Mouse (Mus musculus) cerebellum, adult 2 months (tissue): ENCODE results near the gene Lypd4.

ENCODE experiments used
- CTCF ChIP-seq: fragments of 200-500 bp; IDR thresholded peaks from 2 replicates; pipeline ENCODE4 v1.5.1; 2011; ENCODE audit warnings: low read depth, mild to moderate bottlenecking, control low read depth, low read length, moderate library complexity, borderline replicate concordance; ENCODE audit not compliant: insufficient read depth
- POLR2A ChIP-seq: fragments of 200-500 bp; IDR thresholded peaks from 2 replicates; pipeline ENCODE4 v1.6.1; 2011; ENCODE audit warnings: low read length, control low read depth, borderline replicate concordance; ENCODE audit not compliant: insufficient read depth

DNA sequence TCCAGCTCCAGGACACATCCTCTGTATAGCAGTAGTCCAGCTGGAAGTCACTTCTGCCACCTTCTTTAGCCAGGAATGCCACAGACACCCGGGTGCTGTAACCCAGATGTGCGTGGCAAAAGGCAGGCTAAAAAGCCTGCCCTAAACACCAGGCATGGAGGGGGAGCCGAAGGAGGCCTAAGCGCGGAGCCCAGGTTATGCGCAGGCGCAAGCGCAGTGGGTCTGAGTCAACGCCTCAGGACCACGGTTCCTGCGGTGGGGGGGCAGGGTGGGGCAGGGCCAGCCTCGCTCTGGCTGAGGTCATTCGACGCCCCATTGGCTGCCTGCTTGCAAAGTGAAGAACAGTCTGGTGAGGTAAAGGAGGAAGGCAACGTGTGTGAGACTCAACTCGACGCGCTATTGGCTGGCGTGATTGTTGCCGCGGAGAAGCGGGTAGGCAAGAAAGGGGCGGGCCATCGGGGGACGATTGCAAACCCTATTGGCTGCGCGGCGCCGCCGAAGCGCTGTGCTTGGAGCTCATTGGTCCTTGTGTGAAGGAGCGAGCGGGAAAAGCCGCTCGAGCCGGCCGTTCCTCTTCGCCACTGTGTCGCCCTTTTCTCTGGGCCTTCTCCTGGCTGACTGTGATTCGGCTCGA is at the start of gene Lypd4, which contains the start of gene Dmrtc2:
- TF ChIP-seq CTCF (no peak), POLR2A (no peak)
